Mouse (Mus musculus): Measurements from ENCODE around the gene Mrtfb.

- TF ChIP-seq CTCF (IDR thresholded peaks at IDR 0.05; ENCODE audit: borderline replicate concordance, insufficient read depth, low read depth, low read length): no peak
- no peak for TF ChIP-seq POLR2A (IDR thresholded peaks at IDR 0.05; ENCODE audit: borderline replicate concordance, insufficient read depth, low read length)
Measured at GRCm38 (mm10) chr16:13425804-13426203, 169.5 kb downstream of the Mrtfb start.
